Mouse (Mus musculus): ENCODE data around the gene Asic2.
A peak's percentile ranks its signal among the peaks of the same experiment; 100 is the strongest.

Asic2 gene

DNA sequence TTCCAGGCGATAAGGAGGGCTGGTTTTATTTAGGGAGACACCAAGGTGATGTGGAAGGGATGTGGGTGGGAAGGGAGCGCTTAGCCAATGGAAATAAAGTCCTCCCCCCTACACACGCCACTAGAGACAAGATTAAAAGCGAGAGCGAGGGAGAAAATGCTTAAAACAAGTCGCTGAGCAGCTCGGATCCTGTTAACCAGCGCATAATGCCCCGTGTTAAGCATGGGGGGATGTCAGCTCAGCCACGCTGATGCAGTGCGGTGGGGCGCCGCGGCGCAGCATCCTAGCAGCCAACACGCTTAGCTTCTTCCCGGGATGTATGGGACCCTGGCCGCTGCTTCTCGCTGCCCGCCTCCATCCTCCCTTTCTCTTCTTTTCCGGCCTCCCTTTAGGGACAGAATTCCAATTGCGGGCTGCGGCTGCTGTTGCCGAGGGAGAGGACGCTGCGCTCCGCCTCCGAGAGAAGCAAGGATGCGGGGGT lies at the start of gene Asic2:
TSS of gene Asic2 (minus strand) at position 57 of the 481 bp plus-strand sequence.
- peak; percentile 87 for DNase-seq (ENCODE audit: low read depth, low spot score)

DNA sequence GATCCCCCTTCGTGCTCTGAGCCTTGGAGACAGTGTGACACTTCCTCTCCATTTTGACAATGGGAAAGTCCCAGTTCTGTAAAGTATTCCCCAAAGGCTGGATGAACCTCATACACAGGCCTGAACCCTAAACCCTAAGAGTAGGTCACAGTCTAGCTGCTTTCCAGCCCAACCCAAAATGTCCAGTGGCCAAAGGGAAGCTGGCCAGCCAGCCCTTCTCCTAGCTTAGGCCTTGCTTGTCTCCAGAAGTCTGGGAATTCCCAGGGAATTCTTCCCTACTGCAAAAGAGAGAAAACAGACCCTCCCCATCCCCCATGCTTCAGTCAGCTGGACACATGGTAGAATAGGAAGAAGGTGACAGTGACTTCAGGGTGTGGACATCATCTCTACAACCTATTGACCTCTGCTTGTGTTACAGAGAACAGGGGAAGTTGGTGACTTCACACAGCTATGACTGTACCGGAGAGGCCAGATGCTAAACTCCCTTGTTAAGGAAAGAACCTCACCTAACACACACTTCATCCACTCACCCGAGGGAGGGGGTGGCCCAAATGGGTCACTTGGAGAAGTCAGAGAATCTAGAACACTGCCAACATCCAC lies 48.0 kb upstream of the Asic2 start:
- DNase-seq (ENCODE audit: low read depth, low spot score) = no peak

DNA sequence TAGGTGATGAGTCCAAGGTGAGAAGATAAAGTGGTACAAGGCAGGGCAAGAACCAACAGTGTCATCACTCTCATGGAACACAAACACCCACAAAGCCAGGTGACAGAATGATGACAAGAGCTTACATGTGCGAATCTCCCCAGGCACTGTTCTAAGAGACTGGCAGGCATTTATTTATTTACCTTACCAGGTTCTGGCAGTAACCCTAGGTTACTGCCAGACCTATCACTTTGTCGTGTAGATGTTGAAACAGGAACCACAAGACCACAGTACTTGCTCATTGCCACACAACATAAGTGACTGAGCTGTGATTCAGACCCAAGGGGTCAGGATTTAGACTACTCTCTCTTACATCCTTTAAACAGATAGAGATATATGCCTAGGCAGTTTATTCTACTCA lies 46.8 kb upstream of the Asic2 start:
- DNase-seq (ENCODE audit: low read depth, low spot score) = no peak

DNA sequence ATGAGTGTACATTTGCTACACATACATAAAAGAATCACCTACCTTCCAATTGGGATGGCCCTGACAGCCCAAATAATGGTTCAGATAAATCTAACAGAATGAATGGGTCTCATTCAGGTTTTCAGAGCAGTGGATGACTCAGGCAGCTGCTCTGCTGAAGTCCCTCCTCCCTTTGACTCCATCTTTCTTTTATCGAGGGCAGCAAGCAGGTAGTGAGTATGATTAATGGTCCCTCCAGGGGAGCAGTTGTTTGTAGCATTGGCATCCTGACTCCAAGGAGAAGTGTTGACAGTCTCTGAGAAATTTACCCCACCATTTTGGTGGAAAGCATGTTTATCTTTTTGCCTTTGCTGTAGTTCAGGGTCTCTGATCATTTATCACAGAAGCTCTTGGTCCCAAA lies 45.5 kb upstream of the Asic2 start:
- no peak for DNase-seq (ENCODE audit: low read depth, low spot score)

DNA sequence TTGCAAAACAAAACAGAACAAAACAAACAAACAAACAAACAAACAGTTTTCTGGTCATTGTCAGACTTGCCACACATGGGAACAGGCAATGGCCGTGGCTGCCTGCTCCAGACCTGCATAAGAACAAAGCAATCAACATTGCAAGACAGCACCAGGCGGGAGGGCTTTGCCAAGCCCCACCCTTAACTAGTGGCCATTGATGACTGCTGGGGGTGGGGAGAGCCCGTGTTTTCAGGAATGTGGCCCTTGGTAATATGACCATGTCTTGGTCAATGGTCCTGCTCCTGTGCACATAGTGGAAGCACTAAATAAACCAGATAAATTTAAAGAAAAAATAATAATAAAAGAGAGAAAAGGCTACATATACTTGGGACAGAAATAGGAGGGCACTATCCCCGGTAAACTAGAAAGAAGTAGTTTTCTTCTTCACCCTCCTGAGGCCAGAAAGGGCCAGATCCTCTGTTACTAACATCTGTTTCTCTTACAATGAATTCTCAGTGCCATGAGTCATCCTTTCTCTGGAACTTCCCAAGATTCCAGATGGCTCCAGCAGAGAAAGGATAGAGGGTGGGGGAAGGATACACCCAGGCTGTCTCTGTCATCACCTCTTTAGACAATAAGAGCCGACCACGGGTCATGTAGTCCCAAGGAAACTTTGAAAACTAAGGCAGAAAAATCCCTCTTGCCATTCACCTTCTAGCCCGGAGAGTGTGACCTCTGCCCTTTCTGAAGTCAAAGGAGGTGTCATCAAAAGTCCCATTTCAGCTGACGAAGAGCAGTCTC lies 43.3 kb upstream of the Asic2 start:
- no peak for DNase-seq (ENCODE audit: low read depth, low spot score)

DNA sequence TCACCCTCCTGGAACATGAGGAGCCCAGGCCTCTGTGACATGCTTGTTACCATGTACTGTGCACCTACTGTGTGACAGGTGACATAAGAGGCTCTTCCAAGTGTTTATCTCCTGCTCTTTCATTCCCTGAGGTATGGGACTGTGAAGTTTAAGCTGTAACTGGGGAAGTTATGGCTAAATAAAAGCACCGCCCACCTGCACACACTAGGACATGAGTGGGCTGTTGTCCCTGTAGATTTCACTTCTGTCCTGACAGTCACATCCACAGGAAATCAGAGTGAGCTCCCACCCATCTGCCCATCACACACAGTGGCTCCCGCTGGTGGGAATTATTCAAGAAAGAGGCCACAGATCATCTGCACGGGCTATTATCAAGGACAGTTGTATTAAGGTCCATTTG lies 41.9 kb upstream of the Asic2 start:
- no peak for DNase-seq (ENCODE audit: low read depth, low spot score)

DNA sequence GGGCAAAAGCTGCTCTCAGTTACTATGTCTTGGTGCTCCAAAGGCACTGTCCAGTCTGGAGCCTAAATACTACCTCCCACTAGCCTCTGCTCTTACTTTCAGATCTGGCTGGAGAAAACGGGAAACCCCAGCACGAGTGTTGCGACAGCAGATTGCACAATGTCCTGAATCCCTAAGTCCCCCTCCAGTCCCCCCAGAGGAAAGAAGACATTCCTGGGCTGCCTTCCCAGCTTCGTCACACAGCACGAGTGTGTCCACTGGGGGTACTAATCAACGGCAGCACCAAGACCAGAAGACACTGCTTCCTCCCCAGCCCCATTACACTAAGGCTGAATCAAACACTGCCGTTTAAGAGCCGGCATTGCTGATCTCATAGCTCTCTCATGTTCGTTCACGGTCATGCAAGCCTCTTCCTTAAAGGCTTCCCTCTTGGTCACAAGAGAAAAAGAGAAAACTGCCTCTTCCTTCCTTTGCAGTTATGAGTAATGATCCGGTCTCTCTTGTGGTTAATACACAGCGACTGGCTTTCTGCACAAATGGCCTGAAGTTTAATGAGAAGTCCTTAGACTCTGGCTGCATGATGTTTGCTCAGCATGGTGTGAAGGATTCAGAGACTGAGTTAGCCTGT lies 38.7 kb upstream of the Asic2 start:
- no peak for DNase-seq (ENCODE audit: low read depth, low spot score)

DNA sequence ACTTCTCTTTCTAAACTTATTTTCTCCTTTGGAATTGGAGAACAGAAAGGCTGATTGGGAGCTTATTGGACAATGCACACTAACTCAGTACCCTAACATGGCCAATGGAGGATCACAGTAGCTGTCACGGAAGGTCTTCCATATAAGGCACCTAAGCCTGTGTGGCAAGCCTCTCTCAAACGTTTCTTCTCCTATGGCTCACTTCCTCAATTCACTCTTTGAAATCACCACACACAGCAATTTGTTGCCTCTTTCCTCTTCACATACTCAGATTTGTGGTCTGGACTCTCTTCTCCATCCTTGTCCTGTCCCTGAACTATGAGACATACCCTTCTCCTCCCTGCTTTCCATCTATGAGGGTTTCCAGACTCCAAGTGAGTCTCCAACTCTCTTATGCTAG lies 36.6 kb upstream of the Asic2 start:
- DNase-seq (ENCODE audit: low read depth, low spot score) = no peak

DNA sequence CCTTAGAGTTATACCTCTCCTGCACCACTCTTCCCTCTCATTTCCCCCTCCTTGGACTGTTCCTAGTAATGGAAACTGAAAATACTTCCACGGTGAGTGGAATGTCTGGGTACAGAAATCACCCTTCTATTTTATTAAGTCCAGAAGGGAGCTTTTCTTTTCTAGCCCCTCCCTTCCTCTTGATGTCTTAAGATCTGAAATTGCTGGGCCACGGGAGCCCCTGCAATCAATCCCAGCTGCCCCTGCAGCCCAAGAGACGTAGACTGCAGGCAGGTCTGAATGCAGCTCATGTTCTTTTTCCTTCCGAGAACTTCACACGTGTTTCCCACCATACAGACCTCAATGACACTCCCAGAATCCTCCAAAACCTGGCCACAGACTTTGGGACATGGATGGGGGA lies 32.3 kb upstream of the Asic2 start:
- no peak for DNase-seq (ENCODE audit: low read depth, low spot score)

DNA sequence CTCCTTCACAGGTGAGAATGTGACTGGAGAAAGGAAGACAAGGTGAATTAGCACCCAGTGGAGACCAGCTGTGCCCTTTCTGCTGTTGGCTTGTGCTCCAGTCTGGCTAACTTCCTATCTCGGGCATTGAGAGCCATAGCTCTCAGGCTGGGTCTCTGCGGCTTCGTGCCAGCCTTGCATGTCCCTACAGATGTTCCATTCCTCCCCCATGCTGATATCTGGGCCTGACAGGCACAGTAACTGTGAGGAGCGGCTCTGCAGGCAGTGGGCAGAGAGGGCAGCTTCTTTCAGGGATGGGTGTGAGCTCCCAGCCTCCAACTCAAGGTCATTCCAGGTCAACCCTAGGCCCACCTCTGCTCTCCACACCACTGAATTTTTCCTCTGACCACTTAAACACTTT lies 31.2 kb upstream of the Asic2 start:
- no peak for DNase-seq (ENCODE audit: low read depth, low spot score)

DNA sequence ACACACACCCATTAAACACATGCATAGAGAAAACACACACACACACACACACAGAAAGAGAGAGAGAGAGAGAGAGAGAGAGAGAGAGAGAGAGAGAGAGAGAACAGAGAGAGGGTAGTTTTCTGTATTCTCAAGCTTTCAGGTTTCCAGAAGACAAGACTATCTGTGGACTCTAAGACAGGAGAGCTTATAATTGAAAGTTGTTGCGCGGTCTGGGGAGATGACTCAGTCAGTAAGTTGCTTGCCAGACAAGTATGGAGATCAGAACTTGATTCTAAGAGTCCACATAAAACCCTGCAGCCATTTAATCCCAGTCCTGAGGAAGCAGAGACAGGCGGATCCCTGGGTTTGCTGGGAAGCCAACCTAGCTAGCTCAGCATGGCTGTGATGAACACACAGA lies 30.4 kb upstream of the Asic2 start:
- DNase-seq (ENCODE audit: low read depth, low spot score) = no peak

DNA sequence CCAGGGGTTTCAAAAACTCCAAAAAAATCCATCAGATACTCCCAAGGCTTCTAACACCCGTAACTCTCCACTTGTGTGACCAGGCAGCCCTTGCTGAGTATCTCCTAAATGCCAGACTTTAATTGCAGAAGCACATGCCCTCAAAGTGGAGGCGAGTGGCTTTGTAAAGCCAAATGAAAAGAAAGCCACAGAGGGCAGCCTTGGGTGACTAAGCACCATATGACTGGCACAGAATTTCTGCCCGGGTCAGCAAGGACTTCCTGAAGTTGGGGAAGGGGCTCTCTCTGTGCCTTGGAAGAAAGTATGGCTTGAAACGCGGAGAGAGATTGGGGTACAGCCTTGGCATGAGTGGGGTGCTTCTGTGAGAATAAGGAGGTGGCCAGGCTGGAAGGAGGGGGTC lies 28.8 kb upstream of the Asic2 start:
- DNase-seq (ENCODE audit: low read depth, low spot score) = no peak

DNA sequence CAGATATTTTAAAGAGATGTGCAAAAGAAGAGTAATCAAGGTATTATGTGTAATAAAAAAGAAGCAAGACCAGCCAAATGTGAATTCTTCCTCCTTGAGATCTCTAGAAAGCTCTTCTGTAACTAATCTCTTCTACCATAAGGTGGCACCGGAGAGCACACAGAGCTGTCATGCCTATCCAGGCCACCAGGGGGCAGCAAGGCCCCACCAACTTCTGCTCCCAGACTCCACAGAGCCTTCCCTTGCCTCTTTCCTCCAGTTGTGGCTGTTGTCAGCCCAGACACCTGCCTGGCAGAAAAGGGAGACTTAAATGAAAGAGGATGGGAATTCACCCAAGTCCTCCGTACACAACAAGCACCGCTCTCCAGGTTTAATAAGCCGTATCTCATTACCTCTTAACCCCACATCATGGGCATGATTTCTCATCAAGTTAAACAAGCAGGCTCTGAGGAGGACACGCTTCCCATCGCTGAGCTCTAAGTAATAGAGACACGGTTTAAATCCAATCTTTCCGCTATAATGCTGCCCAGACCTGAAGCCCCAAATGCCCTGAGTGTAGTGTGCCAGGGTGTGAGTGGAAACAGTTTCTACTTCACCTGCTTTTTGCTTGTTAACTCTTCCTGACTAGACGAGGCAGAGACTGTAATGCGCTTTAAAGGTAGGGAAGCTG lies 28.1 kb upstream of the Asic2 start:
- DNase-seq (ENCODE audit: low read depth, low spot score) = peak; percentile 42

DNA sequence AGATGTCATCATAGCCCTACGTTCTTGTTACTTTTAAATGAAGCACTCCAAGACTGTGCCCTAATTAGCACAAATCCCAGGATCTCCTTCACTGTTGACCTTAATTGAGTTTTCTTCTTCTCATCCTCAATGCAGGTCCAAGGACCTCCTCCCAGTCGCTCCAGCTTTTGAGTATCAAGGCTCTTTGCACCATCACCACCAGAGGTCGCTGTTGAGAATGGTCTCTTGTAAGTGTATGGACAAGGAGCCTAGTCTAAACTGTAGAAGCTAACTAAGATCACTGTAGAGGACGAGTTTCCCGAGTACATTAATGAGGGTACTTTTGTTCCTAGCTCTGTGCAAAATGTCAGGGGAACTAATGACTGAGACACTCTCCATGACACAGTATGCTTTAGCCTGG lies 14.9 kb upstream of the Asic2 start:
- no peak for DNase-seq (ENCODE audit: low read depth, low spot score)

DNA sequence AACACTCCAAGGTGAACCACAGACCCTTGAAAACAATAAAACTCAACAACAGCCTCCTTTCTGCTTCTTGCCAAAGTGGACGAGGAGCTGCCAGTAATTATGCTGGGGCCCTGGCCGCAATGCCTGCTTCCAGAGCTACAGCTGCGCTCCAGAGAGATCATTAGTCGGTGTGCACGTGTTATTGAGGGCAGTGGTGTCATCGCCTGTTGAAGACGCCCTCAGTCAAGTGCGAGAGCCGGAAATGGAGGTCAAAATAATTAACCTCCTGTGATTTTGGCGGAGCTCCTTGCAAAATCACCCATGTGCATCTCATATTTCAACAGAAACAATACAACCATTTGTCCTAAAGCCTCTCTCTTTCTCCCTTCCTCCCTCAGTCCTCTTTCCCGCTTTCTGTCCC lies 13.9 kb upstream of the Asic2 start:
- no peak for DNase-seq (ENCODE audit: low read depth, low spot score)

DNA sequence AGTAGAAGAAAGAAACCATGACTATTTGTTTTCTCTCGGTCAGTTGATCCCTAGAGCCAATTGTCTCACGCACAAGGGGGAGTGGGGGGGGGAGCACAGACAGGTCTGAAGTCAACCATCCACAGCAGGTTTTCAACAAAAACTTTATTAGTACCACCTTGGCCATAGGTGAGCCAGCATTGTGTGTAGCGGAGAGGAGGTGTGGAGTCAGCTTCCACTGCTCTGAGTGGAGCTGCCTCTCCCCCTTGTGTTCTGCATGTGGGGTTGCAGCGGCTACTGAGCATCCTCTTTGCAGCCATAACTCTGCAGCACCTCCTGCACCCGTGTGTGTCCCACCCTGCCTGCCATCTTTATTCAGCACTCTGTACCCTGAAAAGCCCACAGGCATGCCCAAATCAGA lies 6.3 kb upstream of the Asic2 start:
- no peak for DNase-seq (ENCODE audit: low read depth, low spot score)

DNA sequence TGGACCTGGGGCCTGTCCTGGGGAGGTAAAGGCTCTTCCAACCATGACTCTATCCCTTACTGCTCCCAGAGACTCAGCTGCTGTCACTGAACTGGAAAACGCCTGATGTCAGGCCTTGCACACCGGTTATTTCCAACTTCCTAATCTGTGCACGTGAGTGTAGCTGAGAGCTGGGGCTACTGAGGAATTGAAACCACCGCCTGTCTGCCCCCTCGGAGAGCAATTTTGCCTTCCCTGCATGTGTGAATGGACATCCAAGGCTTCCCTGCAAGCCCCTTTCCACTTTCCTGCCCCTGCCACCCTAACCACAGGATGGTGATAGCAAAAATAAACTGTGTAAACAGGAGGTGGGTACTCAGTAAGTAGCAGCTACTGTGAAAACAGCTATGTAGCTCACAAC lies 5.4 kb upstream of the Asic2 start:
- DNase-seq (ENCODE audit: low read depth, low spot score) = no peak

DNA sequence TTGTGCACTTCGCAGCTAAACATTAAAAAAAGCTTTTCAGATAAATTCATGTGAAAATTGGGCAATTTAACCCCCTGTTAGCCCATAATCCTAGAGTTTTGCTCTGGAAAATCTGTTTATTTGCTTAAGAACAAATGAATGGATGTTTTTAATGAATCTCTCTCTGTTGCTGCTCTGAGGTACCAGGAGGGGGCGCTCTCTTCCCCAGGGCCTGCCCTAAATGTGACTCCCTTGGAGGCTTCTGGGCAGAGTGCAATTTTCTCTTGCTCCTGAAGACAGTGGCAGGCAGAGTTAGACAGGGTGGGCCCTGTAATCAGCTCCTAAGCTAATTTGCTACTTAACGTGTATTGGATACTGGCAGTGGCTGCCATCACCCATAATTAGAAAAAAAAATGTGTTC lies 3.8 kb upstream of the Asic2 start:
- DNase-seq (ENCODE audit: low read depth, low spot score) = no peak

DNA sequence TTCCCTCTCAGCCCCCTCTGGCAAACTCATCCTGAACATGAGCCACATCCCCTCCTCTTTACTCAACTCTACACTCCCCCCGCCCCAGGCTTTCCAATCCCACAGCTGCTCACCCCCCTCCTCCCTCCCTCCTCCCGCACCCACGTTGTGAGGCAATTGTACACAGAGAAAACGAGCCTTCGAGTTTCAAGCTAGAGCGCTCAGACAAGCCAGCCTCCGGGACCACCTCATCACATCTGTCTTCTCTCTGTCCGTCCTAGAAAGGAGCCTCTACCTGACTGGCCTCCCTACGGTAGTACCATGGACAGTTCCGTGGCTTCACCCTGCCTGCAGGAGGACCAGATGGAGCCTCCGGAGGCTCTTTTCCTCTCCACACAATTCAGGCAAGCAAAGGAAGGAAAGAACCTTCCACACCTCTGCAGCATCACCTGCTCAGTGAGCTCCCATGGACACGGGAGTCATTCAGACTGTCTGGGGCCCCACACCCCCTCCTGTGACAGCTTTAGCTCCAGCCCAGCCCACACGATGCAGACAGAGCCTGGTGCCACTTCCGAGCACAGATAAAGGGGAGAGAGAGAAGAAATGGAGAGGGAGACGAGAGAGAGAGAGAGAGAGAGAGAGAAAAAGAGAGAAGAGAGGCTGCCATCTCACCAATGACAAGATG lies 1.5 kb downstream of the Asic2 start:
- DNase-seq (ENCODE audit: low read depth, low spot score) = no peak

DNA sequence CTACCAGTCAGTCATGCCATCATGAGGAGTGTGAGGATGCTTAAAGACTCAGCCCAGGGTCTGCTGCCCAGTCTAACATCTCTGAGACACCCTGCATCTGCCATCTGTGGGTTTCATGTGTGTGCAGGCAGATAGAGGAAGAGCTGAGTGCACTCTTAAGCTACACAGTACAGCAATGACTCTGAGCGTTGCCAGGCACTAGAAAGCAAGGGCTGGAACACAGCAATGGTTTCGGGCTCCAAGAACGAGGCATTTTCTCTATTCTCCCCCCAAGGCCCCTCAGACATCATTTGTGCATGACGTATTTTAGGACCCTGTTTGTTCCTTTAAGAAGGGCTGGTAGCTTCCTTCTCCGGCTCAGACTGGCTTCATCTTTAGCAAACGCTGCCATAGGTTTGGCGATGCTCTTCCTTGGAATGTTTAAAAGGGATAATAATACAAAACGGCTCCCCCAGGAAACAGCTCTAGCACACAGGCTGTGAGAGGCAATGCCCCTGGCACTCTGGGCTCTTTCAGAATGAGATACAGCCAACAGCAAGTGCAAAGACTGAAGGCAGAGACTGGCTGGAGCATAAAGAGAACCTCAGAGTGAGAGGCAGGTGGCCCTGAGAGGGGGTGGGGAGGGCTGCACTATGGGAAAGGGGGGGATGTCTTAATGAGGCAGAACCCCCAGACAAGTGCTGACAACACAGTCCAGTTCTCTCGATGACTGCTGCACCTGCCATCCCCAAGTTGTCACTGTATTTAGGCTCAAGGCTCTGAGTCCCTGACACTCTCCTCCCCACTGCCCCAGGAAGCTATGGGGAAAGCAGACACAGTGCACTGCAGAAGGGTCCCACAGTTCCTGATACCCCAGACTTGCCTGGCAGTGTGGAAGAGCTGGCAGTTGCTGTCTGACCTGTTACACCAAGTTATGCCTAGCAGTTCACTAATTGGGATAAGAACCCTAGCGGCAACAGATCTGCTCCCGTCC lies 2.3 kb downstream of the Asic2 start:
- no peak for DNase-seq (ENCODE audit: low read depth, low spot score)

DNA sequence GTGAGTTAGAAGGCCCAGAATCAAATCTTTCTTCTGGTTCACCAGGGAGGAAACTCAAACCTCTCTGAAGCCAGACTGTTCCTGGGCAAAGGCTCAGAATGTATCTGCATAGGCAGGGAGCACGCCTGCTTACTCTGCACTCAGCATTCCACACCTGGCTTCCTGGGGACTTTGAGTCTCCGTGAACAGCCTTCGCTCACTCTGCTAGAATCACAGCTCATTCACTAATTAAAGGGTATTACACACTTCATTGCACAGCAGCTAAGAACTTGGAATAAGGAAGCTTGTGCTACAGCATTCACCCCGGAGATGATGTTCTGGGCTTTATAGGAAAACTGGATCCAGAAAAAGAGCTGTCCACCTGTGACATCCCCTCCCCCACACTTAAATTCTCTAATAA lies 3.7 kb downstream of the Asic2 start:
- no peak for DNase-seq (ENCODE audit: low read depth, low spot score)
